Mouse (Mus musculus) embryonic stem cell, embryonic (primary cell): ENCODE data around the gene Nrp2.

Experiments
- CTCF ChIA-PET, 4 experiments: fragments of 300-600 bp in 2 of 4; fragments of 350-600 bp in 2 of 4; sonication (Branson Sonifier 250); formaldehyde crosslinking; loops; one replicate each; lab custom pipeline; 2022; ENCODE audit warnings: inconsistent platforms in 2 of 4; lab: Charles Lee
- POLR2A ChIA-PET, 4 experiments: fragments of 300-600 bp in 2 of 4; fragments of 350-600 bp in 2 of 4; sonication (Branson Sonifier 250); formaldehyde crosslinking; loops; one replicate each; lab custom pipeline; 2022; ENCODE audit warnings: antibody characterized with exemption in 4 of 4, inconsistent platforms in 1 of 4; lab: Charles Lee

Nrp2 gene

GRCm38 (mm10) chr1:62729345-62730150 lies 26.5 kb downstream of the Nrp2 start:
- POLR2A ChIA-PET = interaction anchor here in 2 of 4 experiments (0.9 to 16.8 kb wide), 7 partner anchors 12 to 57 kb away, joined by 3 to 444 read pairs (median 7); no protein-coding TSS in a partner anchor
- CTCF ChIA-PET = interaction anchor here in 2 of 4 experiments (0.6 to 1.2 kb wide), 2 partner anchors 12 to 57 kb away, joined by 3 to 5 read pairs; no protein-coding TSS in a partner anchor

- CTCF ChIA-PET = interaction anchor here in 2 of 4 experiments (0.5 to 1.7 kb wide), 4 partner anchors 9 to 55 kb away, joined by 3 to 5 read pairs (median 4); no protein-coding TSS in a partner anchor
- POLR2A ChIA-PET = interaction anchor here in 3 of 4 experiments (0.7 to 16.8 kb wide), 7 partner anchors 9 to 45 kb away, joined by 3 to 444 read pairs (median 4); no protein-coding TSS in a partner anchor
Observed at GRCm38 (mm10) chr1:62732036-62732435, 29.0 kb downstream of the Nrp2 start.

- CTCF ChIA-PET = interaction anchor here in 2 of 4 experiments (0.5 to 3.1 kb wide), 2 partner anchors 12 to 32 kb away, joined by 5 to 11 read pairs; no protein-coding TSS in a partner anchor
- POLR2A ChIA-PET = interaction anchor here (0.7 to 16.8 kb wide), 13 partner anchors 7 to 60 kb away, joined by 3 to 444 read pairs (median 6); partner anchors contain the start of gene Nrp2 (in 1 of the 4)
Observed at GRCm38 (mm10) chr1:62734420-62734931, 31.4 kb downstream of the Nrp2 start.

GRCm38 (mm10) chr1:62734980-62735379 lies 31.9 kb downstream of the Nrp2 start:
- POLR2A ChIA-PET = interaction anchor here in 3 of 4 experiments (0.7 to 16.8 kb wide), 17 partner anchors 6 to 354 kb away, joined by 3 to 444 read pairs (median 10); partner anchors contain the start of gene Nrp2 (in 1 of the 3)
- CTCF ChIA-PET = interaction anchor here in 3 of 4 experiments (1.6 to 3.1 kb wide), 3 partner anchors 12 to 52 kb away, joined by 11 to 12 read pairs (median 12); no protein-coding TSS in a partner anchor

- POLR2A ChIA-PET = interaction anchor here (0.6 to 16.8 kb wide), 55 partner anchors 10 to 1955 kb away, joined by 3 to 444 read pairs (median 6); partner anchors contain the start of genes Ccnyl1 (in 1 of the 4) and Nrp2 (in 1 of the 4)
Observed at GRCm38 (mm10) chr1:62735835-62736234, 32.8 kb downstream of the Nrp2 start.

GRCm38 (mm10) chr1:62736455-62737012 lies 33.4 kb downstream of the Nrp2 start:
- ChIA-PET POLR2A (interaction anchor here (0.6 to 16.8 kb wide), 61 partner anchors 10 to 1954 kb away, joined by 3 to 444 read pairs (median 6); partner anchors contain the start of genes Ccnyl1 (in 1 of the 4) and Nrp2 (in 1 of the 4)), CTCF (interaction anchor here (0.6 to 3.1 kb wide), 17 partner anchors 14 to 462 kb away, joined by 3 to 12 read pairs (median 5); no protein-coding TSS in a partner anchor)

More at GRCm38 (mm10) chr1:62735835-62736234, 32.8 kb downstream of the Nrp2 start:
- CTCF ChIA-PET = interaction anchor here (0.6 to 3.1 kb wide), 15 partner anchors 12 to 101 kb away, joined by 3 to 12 read pairs (median 4); no protein-coding TSS in a partner anchor

- ChIA-PET CTCF (interaction anchor here in 3 of 4 experiments (0.6 to 2.1 kb wide), 8 partner anchors 15 to 379 kb away, joined by 3 to 7 read pairs (median 3); no protein-coding TSS in a partner anchor), POLR2A (interaction anchor here in 3 of 4 experiments (1.0 to 16.8 kb wide), 17 partner anchors 7 to 372 kb away, joined by 3 to 444 read pairs (median 27); partner anchors contain the start of gene Nrp2 (in 1 of the 3))
Observed at GRCm38 (mm10) chr1:62738165-62738564, 35.1 kb downstream of the Nrp2 start.

GRCm38 (mm10) chr1:62742092-62742491 lies 39.0 kb downstream of the Nrp2 start:
- CTCF ChIA-PET = interaction anchor here in 3 of 4 experiments (0.6 to 2.5 kb wide), 6 partner anchors 8 to 359 kb away, joined by 3 to 6 read pairs (median 3); no protein-coding TSS in a partner anchor
- POLR2A ChIA-PET = interaction anchor here in 3 of 4 experiments (0.5 to 16.8 kb wide), 20 partner anchors 7 to 1567 kb away, joined by 3 to 444 read pairs (median 6); partner anchors contain the start of gene Nrp2 (in 1 of the 3)

- ChIA-PET CTCF (interaction anchor here in 2 of 4 experiments (1.0 to 2.5 kb wide), 3 partner anchors 20 to 43 kb away, joined by 3 to 6 read pairs (median 3); no protein-coding TSS in a partner anchor), POLR2A (interaction anchor here in 3 of 4 experiments (0.7 to 16.8 kb wide), 17 partner anchors 6 to 371 kb away, joined by 3 to 444 read pairs (median 8); partner anchors contain the start of genes Ino80d (in 1 of the 3) and Nrp2 (in 1 of the 3))
Observed at GRCm38 (mm10) chr1:62743064-62743694, 40.1 kb downstream of the Nrp2 start.

- ChIA-PET POLR2A (interaction anchor here in 2 of 4 experiments (1.0 to 16.8 kb wide), 5 partner anchors 9 to 26 kb away, joined by 4 to 444 read pairs (median 6); no protein-coding TSS in a partner anchor), CTCF (interaction anchor here in 1 of 4 experiments (0.9 kb wide), 1 partner anchor 23 kb away, joined by 4 read pairs; no protein-coding TSS in a partner anchor)
Observed at GRCm38 (mm10) chr1:62745889-62746288, 42.8 kb downstream of the Nrp2 start.

GRCm38 (mm10) chr1:62747421-62748111 lies 44.5 kb downstream of the Nrp2 start:
- POLR2A ChIA-PET = interaction anchor here in 2 of 4 experiments (0.8 to 11.5 kb wide), 7 partner anchors 8 to 32 kb away, joined by 3 to 113 read pairs (median 11); no protein-coding TSS in a partner anchor

GRCm38 (mm10) chr1:62748361-62748760 lies 45.3 kb downstream of the Nrp2 start:
- POLR2A ChIA-PET = interaction anchor here in 2 of 4 experiments (0.8 to 11.5 kb wide), 7 partner anchors 9 to 31 kb away, joined by 3 to 113 read pairs (median 11); no protein-coding TSS in a partner anchor
- CTCF ChIA-PET = interaction anchor here in 1 of 4 experiments (1.0 kb wide), 1 partner anchor 26 kb away, joined by 3 read pairs; no protein-coding TSS in a partner anchor

More at GRCm38 (mm10) chr1:62747421-62748111, 44.5 kb downstream of the Nrp2 start:
- CTCF ChIA-PET = interaction anchor here in 1 of 4 experiments (1.0 kb wide), 1 partner anchor 25 kb away, joined by 3 read pairs; no protein-coding TSS in a partner anchor

GRCm38 (mm10) chr1:62749716-62750115 lies 46.6 kb downstream of the Nrp2 start:
- CTCF ChIA-PET = interaction anchor here in 1 of 4 experiments (0.5 to 1.4 kb wide), 2 partner anchors 37 to 49 kb away, joined by 3 to 4 read pairs; no protein-coding TSS in a partner anchor
- POLR2A ChIA-PET = interaction anchor here in 2 of 4 experiments (1.2 to 11.5 kb wide), 9 partner anchors 8 to 43 kb away, joined by 4 to 113 read pairs (median 10); no protein-coding TSS in a partner anchor

GRCm38 (mm10) chr1:62750408-62751008 lies 47.4 kb downstream of the Nrp2 start:
- ChIA-PET POLR2A (interaction anchor here in 2 of 4 experiments (0.9 to 11.5 kb wide), 16 partner anchors 8 to 44 kb away, joined by 3 to 113 read pairs (median 6); no protein-coding TSS in a partner anchor), CTCF (interaction anchor here in 1 of 4 experiments (1.4 kb wide), 1 partner anchor 36 kb away, joined by 3 read pairs; no protein-coding TSS in a partner anchor)
